Mouse (Mus musculus) liver, postnatal 0 days (tissue): ENCODE data around the gene St7.

Experiments used
- CTCF ChIP-seq: sonication (generic); IDR thresholded peaks from 2 replicates; pipeline ENCODE4 v1.5.1; 2016; ENCODE audit warnings: antibody characterized with exemption, low read depth
- EP300 ChIP-seq: IDR thresholded peaks from 2 replicates; pipeline ENCODE4 v1.6.1; 2016; ENCODE audit warnings: antibody characterized with exemption, low read depth, mild to moderate bottlenecking

- no peak for TF ChIP-seq CTCF
- no peak for TF ChIP-seq EP300
These were observed 118.8 kb downstream of the St7 start for GRCm38 (mm10) chr6:17811531-17811930.
